Mouse (Mus musculus): ENCODE measurements around the gene Ccdc188. TPM values are rescaled to one million over a fixed set of nuclear protein-coding genes. Genes with fewer than 3 reads are reported as not detected.

The Ccdc188 gene
- total RNA-seq, 2 experiments from 2014 or later, result not detected

DNA sequence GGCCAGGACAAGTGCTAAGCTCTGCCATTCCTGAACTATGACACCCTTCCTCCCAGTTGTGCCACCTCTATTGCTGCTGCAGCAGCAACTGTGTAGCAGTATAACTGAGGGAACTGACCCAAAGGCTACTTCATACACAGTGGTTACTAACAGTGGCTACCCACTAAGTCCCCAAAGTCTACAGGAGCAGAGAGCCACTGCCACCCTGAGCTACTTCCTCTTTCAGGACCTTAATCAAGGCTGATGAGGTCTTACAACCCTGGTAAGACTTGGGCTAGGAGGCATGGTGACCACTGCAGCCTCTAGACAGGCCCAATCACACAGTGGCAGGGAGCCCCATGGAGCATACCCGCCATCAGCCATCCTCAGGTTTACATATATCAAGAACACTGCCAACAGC lies 15.6 kb upstream of the Ccdc188 start:
- DNase-seq, result no peak

DNA sequence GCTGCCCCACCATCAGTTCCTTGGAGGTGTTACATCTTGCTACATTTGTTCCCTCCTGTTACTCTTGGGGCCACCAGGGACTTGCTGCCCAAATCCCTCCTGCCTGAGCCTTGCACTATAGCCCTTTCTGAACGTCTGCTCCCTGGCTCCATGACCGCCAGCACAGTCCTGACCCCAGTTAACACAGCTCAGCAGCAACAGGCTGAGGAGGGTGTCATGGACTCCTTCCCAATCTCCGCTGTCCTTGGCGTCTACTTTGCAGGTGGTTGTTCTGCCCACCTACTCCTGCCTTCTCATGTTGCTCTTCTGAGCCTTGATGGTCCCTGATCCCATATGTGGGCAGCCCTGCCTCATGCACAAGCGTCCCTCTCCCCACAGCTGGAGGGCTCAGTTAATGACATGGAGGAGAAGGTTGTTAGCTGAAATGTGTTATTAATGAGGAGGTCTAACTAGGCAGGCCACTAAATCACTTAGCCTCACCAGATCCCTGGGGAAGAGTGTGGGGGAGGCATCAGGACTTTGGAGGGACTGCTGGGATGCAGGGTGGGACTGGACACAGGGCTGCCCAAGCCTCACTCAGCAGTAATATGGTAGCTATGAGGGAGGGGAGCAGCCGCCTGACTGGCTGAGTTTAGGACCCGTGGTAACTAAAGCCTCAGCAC lies 14.1 kb upstream of the Ccdc188 start:
- no peak for DNase-seq

DNA sequence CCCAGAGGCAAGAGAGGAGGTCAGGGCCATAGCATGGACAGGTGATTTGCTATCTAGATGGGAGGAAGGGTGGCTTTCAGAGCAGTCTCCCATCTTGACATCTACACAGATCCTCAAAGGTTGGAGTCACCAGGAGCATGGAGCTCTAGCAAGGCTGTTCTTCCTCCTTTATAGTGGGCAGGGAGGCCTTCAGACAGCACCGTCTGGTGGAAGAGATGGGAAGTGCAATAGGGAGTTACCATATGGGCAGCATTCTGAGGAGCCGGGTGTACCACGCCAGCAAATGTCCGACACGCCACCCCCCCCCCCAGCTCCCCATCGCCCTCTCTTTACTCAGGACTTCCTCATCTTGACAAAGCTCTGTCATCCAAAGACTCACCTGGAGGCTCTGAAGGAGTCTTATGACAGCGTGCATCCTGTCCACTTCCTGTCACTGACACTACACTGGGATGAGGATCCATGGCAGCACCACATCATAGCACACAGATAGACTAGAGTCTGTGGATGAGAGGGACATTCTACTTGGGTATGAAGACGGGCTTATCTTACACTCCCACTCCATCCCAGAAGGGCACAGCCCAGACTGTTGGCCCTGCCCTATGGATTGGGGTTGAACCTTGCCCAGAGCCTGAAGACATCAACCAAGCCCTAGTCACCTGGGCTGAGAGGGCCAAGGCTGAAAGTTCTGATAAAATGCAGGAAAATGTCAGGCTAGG lies 6.8 kb upstream of the Ccdc188 start:
- DNase-seq, result peak; percentile 69

DNA sequence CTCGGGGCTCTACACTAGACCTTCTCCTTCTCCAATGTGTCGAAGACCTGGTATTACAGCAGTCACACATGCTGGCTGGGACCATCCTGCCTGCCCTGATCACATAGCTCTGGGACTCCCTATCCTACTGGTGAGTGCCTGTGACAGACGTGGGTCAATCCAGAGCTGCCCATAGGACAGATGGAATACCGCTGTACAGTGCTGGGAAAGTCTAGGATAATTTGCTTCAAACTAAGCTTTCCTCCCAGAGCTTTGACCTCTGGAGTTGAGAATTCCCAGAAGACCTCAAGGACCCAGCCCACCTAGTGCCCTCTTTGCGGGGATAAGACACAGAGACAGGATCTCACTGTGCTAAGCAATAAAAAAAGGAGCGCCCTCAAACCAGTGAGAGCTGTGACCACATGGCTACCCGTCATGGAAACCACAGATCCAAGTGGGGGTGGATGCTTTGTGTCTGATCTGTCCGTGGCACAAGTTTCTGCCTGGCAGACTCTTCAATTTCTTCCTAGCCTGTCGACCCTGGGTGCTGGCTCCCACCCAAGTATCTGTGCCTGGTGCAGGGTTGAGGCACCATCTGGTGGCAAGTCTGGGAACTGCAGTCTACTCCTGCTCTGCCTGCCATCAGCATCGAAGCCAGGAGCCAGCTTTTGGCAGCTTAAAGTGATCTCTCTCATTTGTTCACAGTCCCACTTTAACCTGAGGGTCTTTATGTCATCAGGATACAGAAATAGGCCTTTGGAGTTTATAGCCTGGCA lies 6.1 kb upstream of the Ccdc188 start:
- peak; percentile 98 for DNase-seq

DNA sequence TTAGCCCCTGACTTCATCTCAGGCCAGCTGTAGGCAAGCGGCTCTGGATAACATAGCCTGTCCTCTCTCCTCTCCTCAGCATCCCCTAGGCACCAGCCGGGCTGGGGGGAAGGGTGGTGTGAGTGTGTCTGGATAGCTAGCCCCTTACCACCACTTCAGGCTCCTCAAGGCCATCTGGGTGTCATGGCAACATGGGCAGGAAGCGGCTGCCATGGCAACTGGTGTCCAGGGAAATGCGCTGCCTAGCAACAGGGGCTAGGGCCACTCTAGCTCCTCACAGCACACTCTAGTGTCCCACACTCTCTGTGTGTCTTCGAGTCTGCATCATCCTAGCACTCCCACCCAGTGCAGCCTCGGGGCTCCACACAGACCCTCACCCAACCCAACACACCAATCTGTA lies 4.0 kb upstream of the Ccdc188 start:
- no peak for DNase-seq

DNA sequence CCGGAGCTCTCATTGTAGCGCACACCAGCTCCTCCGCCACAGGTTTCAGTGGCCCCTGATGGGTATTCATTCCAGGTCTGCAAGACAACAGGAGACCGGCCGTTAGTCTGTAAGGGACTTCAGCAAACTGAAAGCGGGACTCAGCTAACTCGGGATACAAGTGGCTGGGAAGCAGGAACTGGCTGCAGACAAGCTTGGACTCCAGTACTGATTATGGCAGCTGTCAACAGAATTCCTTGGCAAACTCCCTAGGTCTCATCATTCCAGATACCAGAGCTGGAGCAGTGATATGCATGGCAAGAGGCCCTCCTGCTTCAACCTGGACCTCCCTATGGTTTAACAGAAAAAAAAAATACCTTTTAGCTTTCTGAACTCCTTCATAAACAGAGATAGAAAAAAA lies 2.8 kb upstream of the Ccdc188 start:
- no peak for DNase-seq

DNA sequence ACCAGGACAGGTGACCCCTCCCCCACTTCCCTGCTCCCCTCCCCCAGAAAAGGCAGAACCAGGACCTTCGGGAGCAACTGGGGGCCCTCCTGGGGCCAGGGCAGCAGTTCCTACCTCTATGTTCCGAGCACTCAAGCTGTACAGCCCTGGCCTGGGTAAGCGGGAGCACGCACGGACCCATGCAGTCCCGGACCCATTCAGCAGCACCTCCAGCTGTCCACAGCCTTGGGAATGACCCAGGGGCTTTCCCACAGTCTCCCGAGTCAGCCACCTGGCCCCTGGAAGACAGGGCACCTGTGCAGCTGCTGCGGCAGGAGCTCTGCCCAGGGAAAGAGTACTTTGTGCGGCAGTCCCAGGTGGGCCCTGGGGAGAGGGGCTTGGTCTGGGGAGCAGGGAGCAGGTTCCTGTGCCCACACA lies 909 bp downstream of the Ccdc188 start:
- no peak for DNase-seq

DNA sequence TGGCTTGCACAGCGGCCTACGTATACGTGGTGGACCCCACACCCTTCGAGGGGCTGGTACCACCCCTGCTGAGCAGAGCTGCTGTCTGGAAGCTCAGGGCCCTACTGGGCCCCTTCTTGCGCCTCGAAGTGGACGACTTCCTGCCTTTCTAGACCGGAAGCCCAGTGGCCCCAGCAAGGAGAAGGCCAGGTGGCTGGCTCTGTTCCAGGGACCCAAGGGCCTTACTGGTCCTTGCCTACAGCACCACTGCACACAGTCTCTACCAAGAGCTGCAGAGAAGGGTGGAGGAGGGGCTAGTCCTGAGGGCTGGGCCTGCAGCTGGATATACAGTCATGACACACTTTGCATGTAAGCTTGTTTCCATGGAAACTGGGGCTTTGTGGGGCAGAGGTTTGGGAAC lies 2.3 kb downstream of the Ccdc188 start:
- DNase-seq, result peak; percentile 55

DNA sequence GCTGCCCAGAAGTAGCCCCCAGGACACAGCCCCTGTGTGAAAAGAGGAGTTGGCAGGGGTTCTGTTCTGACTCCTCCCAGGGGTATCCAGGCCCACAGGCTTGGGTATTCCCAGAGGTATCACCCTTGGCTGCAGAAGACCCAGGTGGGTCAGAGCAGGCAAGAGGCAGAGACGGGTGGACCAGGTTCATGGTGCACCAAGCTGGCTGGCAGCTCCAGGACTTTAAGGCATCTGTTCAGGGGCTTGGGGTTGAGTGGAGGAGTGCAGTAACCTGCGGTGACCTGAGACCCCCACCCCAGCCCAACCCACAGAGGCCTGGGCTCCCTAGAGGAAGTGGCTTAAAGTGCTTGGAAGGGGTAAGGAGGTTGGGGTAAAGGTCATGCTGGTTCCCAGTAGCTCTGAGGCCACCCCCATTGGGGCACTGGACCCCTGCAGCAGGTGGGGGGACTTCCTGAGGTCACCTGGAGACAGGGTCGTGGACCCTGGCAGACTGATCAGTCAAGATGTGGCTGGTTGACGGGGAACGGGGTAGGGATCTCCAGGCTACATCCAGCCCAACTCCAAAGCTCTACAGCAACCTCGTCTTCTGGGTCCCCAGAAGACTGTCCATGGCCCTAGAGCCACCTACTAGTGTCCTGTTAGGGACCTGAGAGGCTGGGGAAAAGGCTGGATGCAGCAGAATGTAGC lies 3.3 kb downstream of the Ccdc188 start:
- no peak for DNase-seq

DNA sequence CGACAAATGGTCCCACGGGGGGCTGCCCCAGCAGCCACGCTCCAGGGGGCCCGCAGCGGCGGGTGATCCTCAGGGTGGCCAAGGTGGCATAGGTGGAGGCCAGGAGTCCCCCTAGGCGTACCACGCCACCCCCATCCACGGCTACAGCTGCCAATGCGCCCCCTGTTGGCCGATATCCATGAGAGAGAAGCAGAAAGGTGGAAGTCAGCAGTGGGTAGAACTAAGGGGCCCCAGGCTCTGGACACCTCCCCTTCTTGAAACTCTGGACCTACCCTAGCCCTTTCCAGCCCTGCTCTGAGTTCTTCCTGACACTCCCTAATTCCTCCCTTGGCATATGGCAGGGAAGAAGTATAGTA lies 3.8 kb downstream of the Ccdc188 start:
- DNase-seq, result no peak

DNA sequence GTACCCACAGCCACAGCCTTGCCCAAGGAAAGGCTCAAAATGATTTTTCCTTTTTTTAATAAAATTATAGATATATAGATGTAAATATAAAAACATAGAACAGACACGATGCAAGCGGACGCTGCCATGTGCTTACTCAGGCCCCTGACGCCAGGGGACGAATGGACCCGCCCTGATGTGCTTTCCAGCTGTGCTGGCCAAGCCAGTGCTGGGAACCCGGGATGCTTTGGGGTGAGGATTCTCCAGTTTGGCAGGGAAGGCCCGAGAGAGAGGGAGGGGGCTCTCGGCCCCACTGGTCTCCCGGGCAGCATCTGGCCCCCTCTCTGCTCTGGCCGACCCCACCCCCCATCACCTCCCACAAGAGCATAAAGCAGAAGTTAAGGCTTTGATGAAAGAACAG lies 4.5 kb downstream of the Ccdc188 start:
- peak; percentile 39 for DNase-seq

DNA sequence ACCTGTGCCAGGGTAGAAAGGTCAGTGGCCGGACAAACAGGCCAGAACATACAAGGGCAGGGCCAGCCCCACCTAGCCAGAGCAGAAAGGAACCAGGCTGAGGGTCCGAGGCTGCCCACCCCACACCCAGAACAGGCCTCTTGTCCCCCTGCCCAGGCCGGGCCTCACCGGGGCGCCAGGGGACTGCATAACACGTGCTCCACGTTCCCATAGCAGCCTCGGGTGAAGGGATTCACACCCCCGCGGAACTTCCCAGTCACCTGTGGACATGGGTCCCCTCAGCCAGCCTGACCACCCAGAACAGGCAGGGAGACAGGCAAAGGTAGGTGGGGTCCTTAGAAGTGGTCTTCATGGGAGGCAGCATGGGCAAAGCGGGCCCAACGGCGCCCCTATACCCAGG lies 9.5 kb downstream of the Ccdc188 start:
- DNase-seq, result no peak

DNA sequence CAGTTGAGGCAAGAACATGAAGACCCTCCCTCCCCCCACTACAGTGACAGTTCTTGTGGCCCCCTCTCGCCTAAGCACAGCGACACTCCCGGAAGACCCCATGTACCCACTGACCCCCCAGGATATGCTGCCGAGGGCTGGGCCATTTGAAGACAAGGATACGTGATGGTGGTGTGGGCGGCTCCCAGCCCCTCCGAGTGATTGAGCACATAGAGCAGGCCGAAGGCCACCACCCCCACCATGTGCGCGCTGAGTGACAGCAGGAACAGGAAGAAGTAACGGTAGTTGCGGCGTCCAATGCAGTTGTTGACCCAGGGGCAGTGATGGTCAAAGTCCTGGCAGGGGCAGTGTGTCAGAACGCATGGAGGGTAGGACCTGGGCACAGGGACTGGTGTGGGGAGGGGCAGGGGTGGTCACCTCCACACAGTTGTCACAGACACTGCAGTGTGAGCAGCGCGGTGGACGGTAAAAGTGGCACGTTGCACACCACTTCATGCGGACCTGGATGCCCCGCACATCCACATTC lies 10.3 kb downstream of the Ccdc188 start:
- no peak for DNase-seq

DNA sequence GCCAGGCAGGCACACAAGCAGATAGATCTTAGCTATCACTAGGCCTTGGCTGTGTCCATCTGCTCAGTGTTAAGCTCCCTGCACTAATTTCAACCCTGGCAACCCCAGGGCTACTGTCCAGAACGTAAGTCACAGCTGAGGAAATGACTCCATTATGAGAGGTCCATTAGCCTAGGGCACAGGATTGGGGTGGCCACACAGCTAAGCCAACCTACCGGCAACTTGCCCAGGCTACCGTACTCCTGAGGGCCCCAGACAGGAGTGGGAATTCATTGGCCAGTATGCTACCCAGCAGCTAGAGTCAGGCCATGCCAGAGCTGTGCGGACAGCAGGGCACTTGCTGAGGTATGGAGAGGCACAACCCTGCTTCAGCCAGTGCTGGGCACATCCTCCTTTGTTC lies 11.2 kb downstream of the Ccdc188 start:
- no peak for DNase-seq

DNA sequence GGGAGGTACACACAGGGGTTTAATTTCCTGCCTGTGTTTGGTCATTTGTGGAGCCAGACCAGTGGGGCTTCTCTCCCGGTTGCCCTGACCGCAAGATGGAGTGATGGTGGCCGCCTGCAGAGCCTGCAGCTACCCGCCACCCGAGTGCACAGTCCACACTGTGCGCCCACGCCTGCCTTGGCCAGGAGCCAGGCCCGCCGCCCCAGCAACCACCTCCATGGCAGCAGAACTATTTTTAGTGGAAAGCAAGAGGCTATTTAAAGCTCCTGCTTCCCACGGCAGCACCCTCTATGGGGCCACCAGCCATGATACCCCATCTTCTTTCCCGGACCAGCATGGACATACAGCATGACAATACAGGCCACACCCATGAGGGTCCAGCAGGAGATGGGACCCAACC lies 11.9 kb downstream of the Ccdc188 start:
- no peak for DNase-seq

DNA sequence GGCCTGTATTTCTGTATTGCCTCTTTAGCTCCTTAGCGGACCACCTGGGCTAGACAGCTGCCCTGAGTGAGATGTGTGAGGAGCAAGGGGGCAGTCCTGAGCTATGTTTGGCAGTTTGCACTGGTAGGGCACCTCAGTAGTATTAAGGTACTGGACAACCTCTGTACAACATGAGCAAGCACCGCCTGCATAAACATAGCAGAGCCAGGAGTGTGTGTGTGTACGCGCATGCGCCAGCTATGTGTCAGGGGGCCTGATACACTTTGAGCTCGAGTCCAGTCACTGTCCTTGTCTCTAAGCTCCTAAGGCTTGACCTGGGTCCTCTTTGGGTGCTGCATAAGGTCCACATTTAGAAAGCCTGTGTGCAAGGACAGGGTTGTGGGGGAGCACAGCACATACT lies 12.9 kb downstream of the Ccdc188 start:
- no peak for DNase-seq

DNA sequence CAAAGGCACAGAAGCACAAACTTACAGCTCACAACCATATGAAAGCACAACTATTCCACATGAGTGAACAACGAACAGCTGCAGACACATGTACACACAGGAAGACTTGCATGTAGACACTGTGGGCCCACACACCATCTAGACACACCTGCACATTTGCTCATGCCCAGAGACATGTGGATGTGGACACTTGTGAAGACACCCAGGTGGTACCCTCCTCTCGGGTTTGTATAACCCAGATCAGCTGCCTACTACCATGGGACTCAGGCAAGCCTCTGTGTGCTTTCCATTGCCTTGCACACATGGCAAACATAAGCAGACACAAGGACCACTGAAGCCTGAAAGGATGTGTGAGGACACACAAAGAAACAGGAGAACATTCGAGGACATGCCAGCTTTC lies 13.4 kb downstream of the Ccdc188 start:
- no peak for DNase-seq

DNA sequence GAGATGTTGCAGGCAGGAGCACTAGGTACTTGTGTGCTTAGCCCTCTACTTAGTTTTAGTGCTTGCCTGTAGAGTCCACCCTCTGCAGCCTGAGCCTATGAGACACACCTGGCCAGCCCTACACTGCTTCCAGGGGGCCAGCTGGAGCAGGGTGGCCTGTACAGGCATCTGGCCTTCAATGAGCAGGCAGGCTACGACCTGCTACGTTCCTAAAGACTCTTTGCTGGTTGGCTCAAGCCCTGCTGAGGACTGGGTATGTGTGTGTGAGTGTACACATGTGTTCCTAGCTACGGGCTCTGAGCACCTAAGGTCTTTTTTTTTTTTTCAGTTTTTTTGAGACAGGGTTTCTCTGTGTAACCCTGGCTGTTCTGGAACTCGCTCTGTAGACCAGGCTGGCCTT lies 13.8 kb downstream of the Ccdc188 start:
- no peak for DNase-seq

DNA sequence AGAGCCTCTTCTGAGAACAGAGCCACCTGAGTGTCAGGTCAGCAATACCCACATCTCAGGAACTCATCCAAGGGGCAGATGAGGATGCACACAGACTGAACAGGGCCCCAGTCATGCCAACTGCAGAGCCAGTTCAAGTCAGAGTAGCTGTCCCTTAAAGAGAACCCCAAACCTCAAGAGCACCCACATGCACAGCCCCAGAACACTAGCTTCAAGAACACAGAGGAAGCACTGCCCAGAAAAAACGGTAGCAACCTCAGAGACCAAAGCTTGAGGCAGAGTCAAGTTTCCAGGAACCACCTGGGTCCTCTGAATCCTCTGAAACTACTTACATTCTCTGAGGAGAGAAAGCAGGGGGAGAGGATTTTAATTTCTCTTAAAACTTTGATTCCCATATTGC lies 15.8 kb downstream of the Ccdc188 start:
- DNase-seq, result no peak

DNA sequence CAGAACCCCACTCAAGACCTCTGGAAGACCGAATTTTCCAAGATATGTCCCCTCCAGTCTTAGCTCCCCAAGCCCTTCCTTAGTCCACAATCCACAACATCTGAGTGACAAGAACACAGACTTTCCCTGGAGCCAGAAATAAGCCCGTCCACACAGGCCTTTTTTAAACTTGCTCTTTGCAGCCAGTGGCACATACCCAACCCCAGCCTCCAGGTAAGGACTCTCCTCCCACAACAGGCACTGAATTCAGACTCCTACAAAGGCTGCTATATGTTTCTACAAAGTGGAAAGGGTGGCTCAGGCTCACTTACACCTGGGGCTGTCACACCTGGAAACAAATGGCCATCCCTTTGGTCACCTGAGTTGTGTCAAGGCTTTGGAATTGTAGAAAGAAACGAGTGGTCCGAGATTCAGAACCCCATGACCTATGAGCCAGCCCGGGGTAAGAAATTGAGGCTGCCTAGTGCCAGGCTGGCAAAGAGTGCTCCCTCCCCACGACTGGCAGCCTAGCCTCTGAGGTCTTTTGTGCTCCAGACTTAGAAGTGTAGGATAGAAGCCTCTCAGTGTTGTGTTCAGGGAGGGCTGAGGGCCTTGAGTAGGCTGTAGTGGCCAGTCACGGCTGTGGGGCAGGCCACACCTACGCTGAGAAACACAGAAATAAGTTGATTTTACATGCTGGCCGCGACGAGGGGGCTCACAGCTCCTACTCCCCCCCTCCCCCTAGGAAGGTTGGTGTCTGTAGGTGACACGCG lies 16.4 kb downstream of the Ccdc188 start:
- no peak for DNase-seq

DNA sequence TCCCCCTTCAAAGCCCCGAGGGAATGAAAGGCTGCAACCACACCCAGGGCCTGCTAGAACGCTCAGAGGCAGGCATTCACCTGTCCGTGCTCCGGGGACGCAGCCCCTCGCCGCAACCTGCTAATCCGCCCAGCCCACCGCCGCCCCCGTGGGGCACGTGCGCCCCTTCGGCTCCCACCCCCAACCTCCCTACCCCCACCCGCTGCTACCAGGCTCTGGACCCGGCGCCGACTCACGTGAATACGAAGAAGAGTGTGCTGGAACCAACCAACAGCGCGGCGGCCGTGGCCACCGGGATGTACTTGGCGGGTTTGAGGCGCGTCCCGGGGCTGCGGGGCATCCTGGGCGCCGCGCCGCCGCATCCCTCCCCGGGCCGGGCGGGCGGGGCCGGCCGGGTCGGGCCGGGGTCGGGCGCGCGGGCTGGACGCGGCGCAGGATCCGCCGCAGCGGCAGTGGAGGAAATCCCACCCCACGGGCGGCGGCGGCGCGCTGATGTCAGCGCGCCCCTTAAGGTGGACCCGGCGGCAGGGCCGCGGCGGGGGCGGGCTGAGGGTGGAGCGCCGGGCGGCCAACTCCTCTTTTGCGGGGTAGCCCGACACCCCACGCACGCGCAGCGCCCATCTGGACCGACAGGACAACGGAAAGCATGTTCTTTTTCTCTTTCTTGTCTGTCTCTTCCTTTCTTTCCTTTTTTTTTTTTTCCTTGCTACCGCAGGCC lies 17.2 kb downstream of the Ccdc188 start, which contains the start of gene Zdhhc8:
Gene Zdhhc8, minus strand, starts transcription at position 466 of the 718 bp plus-strand sequence.
- DNase-seq, result peak; percentile 78
